Mouse (Mus musculus) stomach, embryonic 14.5 days (tissue): Measurements from ENCODE around the gene Hsfy2. TPM values are rescaled to one million over a fixed set of nuclear protein-coding genes. Genes with fewer than 3 reads are reported as not detected.

Experiments
- ATAC-seq: fragments of 200-750 bp; cut with Nextera tagmentation; 2 replicates; pipeline ENCODE4 v1.8.0; 2017; ENCODE audit warnings: low read depth, moderate TSS enrichment; ENCODE audit not compliant: insufficient number of reproducible peaks, insufficient read depth, low FRiP score
- H3K27ac ChIP-seq: fragments of 300-500 bp; sonication (generic); 2 replicates; pipeline ENCODE4 v1.5.1; 2014; ENCODE audit warnings: mild to moderate bottlenecking, low read length, moderate library complexity, mixed read lengths
- H3K27me3 ChIP-seq: fragments of 300-500 bp; sonication (generic); 2 replicates; pipeline ENCODE4 v1.6.1; 2014; ENCODE audit warnings: low read length, control low read depth, mixed read lengths; ENCODE audit not compliant: control insufficient read depth, insufficient read depth
- H3K36me3 ChIP-seq: fragments of 300-500 bp; sonication (generic); 2 replicates; pipeline ENCODE4 v1.6.1; 2014; ENCODE audit warnings: mild to moderate bottlenecking, control low read depth, low read length, moderate library complexity, mixed read lengths; ENCODE audit not compliant: control insufficient read depth, insufficient read depth
- H3K4me1 ChIP-seq: fragments of 300-500 bp; sonication (generic); 2 replicates; pipeline ENCODE4 v1.6.1; 2014; ENCODE audit warnings: low read length, control low read depth, mixed read lengths; ENCODE audit not compliant: control insufficient read depth, insufficient read depth
- H3K4me2 ChIP-seq: fragments of 300-500 bp; sonication (generic); replicated peaks from 2 replicates; pipeline ENCODE4 v1.6.1; 2014; ENCODE audit warnings: low read depth, low read length, control low read depth
- H3K4me3 ChIP-seq: fragments of 300-500 bp; sonication (generic); 2 replicates; pipeline ENCODE4 v1.5.1; 2014; ENCODE audit warnings: low read depth, low read length, control low read depth
- H3K9ac ChIP-seq: fragments of 300-500 bp; sonication (generic); replicated peaks from 2 replicates; pipeline ENCODE4 v1.6.1; 2014; ENCODE audit warnings: low read depth, mild to moderate bottlenecking, control low read depth, low read length, moderate library complexity, mixed read lengths
- H3K9me3 ChIP-seq: fragments of 300-500 bp; sonication (generic); 2 replicates; pipeline ENCODE4 v1.6.1; 2016; ENCODE audit warnings: low read depth, low read length, control low read depth; ENCODE audit not compliant: control insufficient read depth
- WGBS: fragments of 180-500 bp; shearing (Covaris S2); extraction: QIAGEN DNeasy Blood & Tissue Kit; methylation state at CpG from one replicate; pipeline ENCODE4 v1.1.7; 2014; 5-methylcytosine and 5-hydroxymethylcytosine counted together
- polyA plus RNA-seq: library from polyadenylated mRNA; unstranded; fragments of >200 nt; fragmentation: Nextera tagmentation; extraction: Ambion mirVana; gene quantifications from 2 replicates; pipeline ENCODE4 v1.2.1, GENCODE M21; 2014

The Hsfy2 gene
- polyA plus RNA-seq, 1 experiment from 2014 or later, result not detected

DNA sequence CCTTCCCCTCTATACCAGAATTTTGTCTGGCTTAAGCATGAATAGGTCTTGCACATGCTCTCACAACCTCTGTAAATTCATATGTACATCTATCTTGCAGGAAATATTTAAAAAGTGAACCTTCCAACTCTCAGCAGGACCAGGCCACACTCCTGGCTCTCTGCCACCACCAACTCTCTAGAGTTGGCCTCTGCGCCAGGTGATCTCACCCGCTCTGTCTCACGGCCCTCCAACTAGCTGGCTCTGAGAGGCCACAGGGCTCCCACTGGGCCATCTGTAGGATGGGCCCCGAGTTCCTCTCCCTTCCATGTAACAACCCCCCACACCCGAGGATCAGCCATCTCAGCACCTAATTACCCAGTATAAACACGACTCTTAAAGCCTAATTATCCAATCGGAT is 10.4 kb downstream of the Hsfy2 start:
- no peak for ATAC-seq
- no peaks in the 10 kb centered on the region for H3K4me1 ChIP-seq
- WGBS, result 73% methylated on average over 7 of the region's 7 CpGs
- H3K27ac ChIP-seq, result no peak overlapping the region
- H3K9ac ChIP-seq, result no peak overlapping the region
- no peaks in the 10 kb centered on the region for H3K27me3 ChIP-seq
- H3K36me3 ChIP-seq, result no peaks in the 10 kb centered on the region
- no peak overlapping the region for H3K4me3 ChIP-seq
- no peaks in the 10 kb centered on the region for H3K9me3 ChIP-seq
- no peak overlapping the region for H3K4me2 ChIP-seq

DNA sequence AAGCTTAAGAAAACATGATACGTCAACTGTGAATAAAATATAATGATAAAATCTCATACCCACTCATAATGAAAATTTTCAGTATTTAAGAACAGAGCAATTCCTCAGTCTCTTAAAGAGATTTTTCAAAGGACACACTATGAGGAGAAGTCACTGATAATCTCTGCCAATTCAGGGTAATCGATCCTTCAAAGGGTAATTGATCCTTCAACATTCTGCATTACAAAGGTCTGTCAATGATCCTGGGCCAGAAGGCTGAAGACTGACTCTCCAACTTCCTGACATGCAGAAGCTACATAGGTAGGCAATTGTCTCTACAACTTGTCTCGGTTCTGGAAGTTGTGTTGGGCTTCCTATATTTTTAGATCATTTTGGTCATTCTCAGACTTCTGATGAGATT is 12.9 kb downstream of the Hsfy2 start:
- WGBS, result 78% methylated on average over 3 of the region's 3 CpGs
- H3K27ac ChIP-seq, result no peak overlapping the region

DNA sequence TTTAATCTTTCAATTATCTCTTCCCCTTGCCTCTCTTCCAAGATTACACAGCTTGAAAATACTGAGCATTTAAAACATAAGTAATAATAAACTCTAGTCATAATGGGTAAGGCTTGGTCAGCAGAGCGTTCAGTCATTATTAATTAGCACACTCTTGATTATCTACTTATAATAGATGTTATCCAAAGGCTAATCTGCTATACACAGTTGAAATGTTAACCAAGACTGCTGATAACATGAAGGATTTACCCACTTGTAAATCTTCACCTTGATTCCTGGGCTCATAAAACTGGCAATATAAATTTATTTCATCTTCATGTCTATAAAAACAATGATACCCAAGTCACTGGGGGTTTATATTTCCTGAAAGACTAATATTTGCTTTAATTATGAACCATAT is 24.9 kb downstream of the Hsfy2 start:
- Histone ChIP-seq H3K4me1 (no peaks in the 10 kb centered on the region), H3K27ac (no peak overlapping the region), H3K4me3 (no peak overlapping the region), H3K9ac (no peak overlapping the region), H3K27me3 (no peaks in the 10 kb centered on the region), H3K36me3 (no peaks in the 10 kb centered on the region), H3K9me3 (no peaks in the 10 kb centered on the region), H3K4me2 (no peak overlapping the region)
- 72% methylated on average over 1 of the region's 1 CpGs for WGBS
- ATAC-seq, result no peak

More for the DNA sequence above, 12.9 kb downstream of the Hsfy2 start:
- Histone ChIP-seq H3K4me1 (no peaks in the 10 kb centered on the region), H3K36me3 (no peaks in the 10 kb centered on the region), H3K9me3 (no peaks in the 10 kb centered on the region), H3K27me3 (no peaks in the 10 kb centered on the region), H3K4me2 (no peak overlapping the region), H3K9ac (no peak overlapping the region), H3K4me3 (no peak overlapping the region)
- ATAC-seq, result no peak
